Mouse (Mus musculus) embryonic facial prominence, embryonic 13.5 days (tissue): ENCODE data around the gene Foxp4. TPM values are rescaled to one million over a fixed set of nuclear protein-coding genes. Genes with fewer than 3 reads are reported as not detected.
A peak's percentile ranks its signal among the peaks of the same experiment; 100 is the strongest.

Experiments used
- ATAC-seq: fragments of 200-750 bp; cut with Nextera tagmentation; 2 replicates; pipeline ENCODE4 v1.8.0; 2017; ENCODE audit warnings: low read depth; ENCODE audit not compliant: insufficient number of reproducible peaks, insufficient read depth, low FRiP score, low TSS enrichment
- H3K27ac ChIP-seq: fragments of 300-500 bp; sonication (generic); 2 replicates; pipeline ENCODE4 v1.5.1; 2015; ENCODE audit warnings: moderate library complexity, mild to moderate bottlenecking, inconsistent platforms
- H3K27me3 ChIP-seq: fragments of 300-500 bp; sonication (generic); 2 replicates; pipeline ENCODE4 v1.6.1; 2015; ENCODE audit warnings: mild to moderate bottlenecking, inconsistent platforms
- H3K36me3 ChIP-seq: fragments of 300-500 bp; sonication (generic); 2 replicates; pipeline ENCODE4 v1.6.1; 2015; ENCODE audit warnings: mild to moderate bottlenecking, inconsistent platforms
- H3K4me1 ChIP-seq: fragments of 300-500 bp; sonication (generic); 2 replicates; pipeline ENCODE4 v1.6.1; 2015; ENCODE audit warnings: inconsistent platforms
- H3K4me2 ChIP-seq: fragments of 300-500 bp; sonication (generic); 2 replicates; pipeline ENCODE4 v1.6.1; 2015; ENCODE audit warnings: moderate library complexity, mild to moderate bottlenecking, inconsistent platforms
- H3K4me3 ChIP-seq: fragments of 300-500 bp; sonication (generic); 2 replicates; pipeline ENCODE4 v1.5.1; 2015; ENCODE audit warnings: mild to moderate bottlenecking, inconsistent platforms
- H3K9ac ChIP-seq: fragments of 300-500 bp; sonication (generic); 2 replicates; pipeline ENCODE4 v1.6.1; 2015; ENCODE audit warnings: mild to moderate bottlenecking, inconsistent platforms
- H3K9me3 ChIP-seq: fragments of 300-500 bp; sonication (generic); 2 replicates; pipeline ENCODE4 v1.6.1; 2016; ENCODE audit warnings: inconsistent platforms
- WGBS: fragments of 180-500 bp; shearing (Covaris S2); methylation state at CpG from one replicate; pipeline ENCODE4 v1.1.7; 2015; ENCODE audit warnings: mixed read lengths; 5-methylcytosine and 5-hydroxymethylcytosine counted together
- polyA plus RNA-seq: library from polyadenylated mRNA; unstranded; fragments of >200 nt; fragmentation: Nextera tagmentation; extraction: Ambion mirVana; gene quantifications from 2 replicates; pipeline ENCODE4 v1.2.1, GENCODE M21; 2015

Foxp4 gene
- polyA plus RNA-seq, 1 experiment from 2014 or later = 19.8 TPM

GRCm38 (mm10) chr17:47925340-47925926 is 988 bp upstream of the Foxp4 start:
- H3K4me1 ChIP-seq = peaks cover 31% of the 10 kb centered on the region
- no peak for ATAC-seq

DNA sequence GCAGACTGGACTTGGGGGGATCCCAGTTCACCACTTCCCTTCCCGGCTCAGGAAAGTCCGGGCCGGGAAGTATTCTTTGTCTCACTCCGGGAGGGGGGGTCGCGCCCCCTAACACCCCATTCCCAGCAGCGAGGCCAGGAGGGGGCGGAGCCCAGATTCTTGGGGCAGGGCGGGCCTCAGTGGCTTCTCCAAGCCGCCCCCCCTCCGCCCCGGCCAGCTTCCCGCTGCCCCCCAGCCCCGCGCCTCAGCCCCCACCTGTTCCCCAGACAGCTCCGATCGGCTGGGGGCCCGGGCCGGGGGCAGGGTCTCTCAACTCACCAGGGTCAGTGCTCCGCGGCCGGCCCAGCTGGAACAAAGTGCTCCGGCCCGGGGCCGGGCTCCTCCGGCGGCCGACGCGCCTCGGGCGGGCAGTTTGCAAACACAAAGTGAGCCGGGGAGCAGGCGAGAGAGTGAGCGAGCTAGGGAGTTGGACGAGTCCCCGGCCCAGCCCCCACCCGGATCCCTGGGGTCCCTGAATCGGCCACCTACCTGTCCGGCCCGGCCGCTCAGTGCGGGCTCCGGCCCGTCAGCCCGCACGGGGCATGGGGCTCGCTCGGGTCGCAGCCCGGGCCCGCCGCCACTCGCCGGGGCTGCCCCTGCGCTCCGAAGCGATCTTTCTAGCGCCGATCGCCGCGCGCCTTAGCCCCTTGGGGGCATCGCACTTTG is 615 bp downstream of the Foxp4 start:
- peak; percentile 53 for ATAC-seq
- Histone ChIP-seq H3K9me3 (no peaks in the 10 kb centered on the region), H3K4me2 (peak overlapping the region; percentile 91), H3K27ac (peak overlapping the region; percentile 91), H3K36me3 (peaks cover 9% of the 10 kb centered on the region; the same call in 1 of the 2 replicates), H3K4me3 (peak overlapping the region; percentile 97), H3K27me3 (peaks cover 4% of the 10 kb centered on the region; the same call in 1 of the 2 replicates), H3K4me1 (peaks cover 45% of the 10 kb centered on the region), H3K9ac (peak overlapping the region; percentile 95)
- 0% methylated on average over 64 of the region's 65 CpGs for WGBS

More at GRCm38 (mm10) chr17:47925340-47925926, 988 bp upstream of the Foxp4 start:
- peak overlapping the region; percentile 97 for H3K4me3 ChIP-seq
- H3K9me3 ChIP-seq = no peaks in the 10 kb centered on the region
- H3K27me3 ChIP-seq = peaks cover 4% of the 10 kb centered on the region; the same call in 1 of the 2 replicates
- peak overlapping the region; percentile 91 for H3K4me2 ChIP-seq
- 2% methylated on average over 13 of the region's 13 CpGs for WGBS
- H3K9ac ChIP-seq = peak overlapping the region; percentile 95
- peak overlapping the region; percentile 91 for H3K27ac ChIP-seq
- no peaks in the 10 kb centered on the region for H3K36me3 ChIP-seq

- Histone ChIP-seq H3K9me3 (no peaks in the 10 kb centered on the region), H3K4me2 (peak overlapping the region; percentile 91), H3K9ac (peak overlapping the region; percentile 95), H3K4me1 (peaks cover 49% of the 10 kb centered on the region), H3K4me3 (peak overlapping the region; percentile 97), H3K27me3 (peaks cover 4% of the 10 kb centered on the region; the same call in 1 of the 2 replicates), H3K36me3 (peaks cover 9% of the 10 kb centered on the region; the same call in 1 of the 2 replicates), H3K27ac (peak overlapping the region; percentile 91; the same call in 1 of the 2 replicates)
- under 1% methylated on average over 28 of the region's 28 CpGs for WGBS
- ATAC-seq = no peak
Observed at GRCm38 (mm10) chr17:47923011-47923677, 1.3 kb downstream of the Foxp4 start.

GRCm38 (mm10) chr17:47922579-47922978 is 1.9 kb downstream of the Foxp4 start:
- Histone ChIP-seq H3K27ac (no peak overlapping the region), H3K4me3 (peak overlapping the region; percentile 97), H3K9ac (peak overlapping the region; percentile 95), H3K36me3 (peaks cover 9% of the 10 kb centered on the region; the same call in 1 of the 2 replicates), H3K27me3 (peaks cover 4% of the 10 kb centered on the region; the same call in 1 of the 2 replicates), H3K4me1 (peaks cover 55% of the 10 kb centered on the region), H3K4me2 (peak overlapping the region; percentile 91), H3K9me3 (no peaks in the 10 kb centered on the region)
- WGBS = 1% methylated on average over 24 of the region's 24 CpGs
- no peak for ATAC-seq

- H3K27ac ChIP-seq = no peak overlapping the region
- peaks cover 9% of the 10 kb centered on the region; the same call in 1 of the 2 replicates for H3K36me3 ChIP-seq
- peaks cover 4% of the 10 kb centered on the region; the same call in 1 of the 2 replicates for H3K27me3 ChIP-seq
- no peaks in the 10 kb centered on the region for H3K9me3 ChIP-seq
- peak overlapping the region; percentile 97 for H3K4me3 ChIP-seq
- peaks cover 54% of the 10 kb centered on the region for H3K4me1 ChIP-seq
- ATAC-seq = no peak
- under 1% methylated on average over 21 of the region's 21 CpGs for WGBS
- peak overlapping the region; percentile 95 for H3K9ac ChIP-seq
- H3K4me2 ChIP-seq = peak overlapping the region; percentile 91
Observed at GRCm38 (mm10) chr17:47922116-47922515, 2.3 kb downstream of the Foxp4 start.

- Histone ChIP-seq H3K9me3 (no peaks in the 10 kb centered on the region), H3K9ac (peak overlapping the region; percentile 95; the same call in 1 of the 2 replicates), H3K4me3 (peak overlapping the region; percentile 97), H3K36me3 (peaks cover 16% of the 10 kb centered on the region), H3K4me1 (peaks cover 53% of the 10 kb centered on the region), H3K27me3 (peaks cover 4% of the 10 kb centered on the region; the same call in 1 of the 2 replicates), H3K27ac (no peak overlapping the region), H3K4me2 (peak overlapping the region; percentile 91)
- WGBS = 39% methylated on average over 4 of the region's 4 CpGs
- no peak for ATAC-seq
Observed at GRCm38 (mm10) chr17:47921136-47921665, 3.2 kb downstream of the Foxp4 start.

- H3K27me3 ChIP-seq = peaks cover 4% of the 10 kb centered on the region; the same call in 1 of the 2 replicates
- H3K36me3 ChIP-seq = peaks cover 23% of the 10 kb centered on the region
- 43% methylated on average over 5 of the region's 5 CpGs for WGBS
- ATAC-seq = no peak
- no peak overlapping the region for H3K4me2 ChIP-seq
- H3K27ac ChIP-seq = no peak overlapping the region
- H3K9ac ChIP-seq = 0 out of 2 replicates have a peak overlapping the region, but pooled peaks have one; percentile 17
- H3K4me3 ChIP-seq = no peak overlapping the region
- no peaks in the 10 kb centered on the region for H3K9me3 ChIP-seq
- H3K4me1 ChIP-seq = peaks cover 51% of the 10 kb centered on the region
Observed at GRCm38 (mm10) chr17:47919826-47920225, 4.6 kb downstream of the Foxp4 start.

GRCm38 (mm10) chr17:47917907-47918306 is 6.5 kb downstream of the Foxp4 start:
- no peak overlapping the region for H3K9ac ChIP-seq
- ATAC-seq = no peak
- H3K27me3 ChIP-seq = peaks cover 4% of the 10 kb centered on the region; the same call in 1 of the 2 replicates
- no peaks in the 10 kb centered on the region for H3K9me3 ChIP-seq
- peaks cover 23% of the 10 kb centered on the region for H3K36me3 ChIP-seq
- WGBS = 83% methylated on average over 5 of the region's 5 CpGs
- peaks cover 55% of the 10 kb centered on the region for H3K4me1 ChIP-seq
- H3K27ac ChIP-seq = no peak overlapping the region
- H3K4me3 ChIP-seq = no peak overlapping the region
- H3K4me2 ChIP-seq = no peak overlapping the region

DNA sequence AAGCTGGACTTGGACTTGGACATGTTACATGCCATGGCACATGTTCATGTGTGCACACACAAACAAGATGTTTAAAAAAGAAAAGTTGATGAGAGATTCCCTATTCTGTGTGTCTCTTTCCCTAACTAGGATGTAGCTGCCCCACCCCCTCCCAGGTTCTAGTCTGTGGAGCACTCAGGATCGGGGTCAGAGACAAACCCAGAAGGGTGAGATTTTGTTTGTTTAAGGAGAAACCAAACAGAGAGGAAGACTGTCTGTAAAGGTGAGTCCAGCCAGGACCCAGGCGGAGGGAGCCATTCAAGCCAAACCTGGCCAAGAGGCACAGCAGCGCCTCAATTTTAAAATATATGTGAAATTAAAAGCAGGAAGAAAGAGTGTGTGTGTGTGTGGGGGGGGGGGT is 7.2 kb downstream of the Foxp4 start:
- Histone ChIP-seq H3K4me1 (peaks cover 54% of the 10 kb centered on the region), H3K9ac (no peak overlapping the region), H3K36me3 (peaks cover 23% of the 10 kb centered on the region), H3K27me3 (peaks cover 4% of the 10 kb centered on the region; the same call in 1 of the 2 replicates), H3K27ac (no peak overlapping the region), H3K9me3 (no peaks in the 10 kb centered on the region), H3K4me3 (no peak overlapping the region), H3K4me2 (no peak overlapping the region)
- no peak for ATAC-seq
- 81% methylated on average over 3 of the region's 3 CpGs for WGBS

GRCm38 (mm10) chr17:47914676-47915219 is 9.7 kb downstream of the Foxp4 start:
- ATAC-seq = no peak
- Histone ChIP-seq H3K4me3 (no peak overlapping the region), H3K36me3 (peaks cover 19% of the 10 kb centered on the region), H3K4me1 (peaks cover 38% of the 10 kb centered on the region), H3K27ac (no peak overlapping the region), H3K9ac (0 out of 2 replicates have a peak overlapping the region, but pooled peaks have one; percentile 11), H3K9me3 (no peaks in the 10 kb centered on the region), H3K4me2 (no peak overlapping the region), H3K27me3 (no peaks in the 10 kb centered on the region)
- 45% methylated on average over 9 of the region's 9 CpGs for WGBS
